Comparison of ENCODE assay signal across 16 mouse cellular contexts in the genomic region with DNA sequence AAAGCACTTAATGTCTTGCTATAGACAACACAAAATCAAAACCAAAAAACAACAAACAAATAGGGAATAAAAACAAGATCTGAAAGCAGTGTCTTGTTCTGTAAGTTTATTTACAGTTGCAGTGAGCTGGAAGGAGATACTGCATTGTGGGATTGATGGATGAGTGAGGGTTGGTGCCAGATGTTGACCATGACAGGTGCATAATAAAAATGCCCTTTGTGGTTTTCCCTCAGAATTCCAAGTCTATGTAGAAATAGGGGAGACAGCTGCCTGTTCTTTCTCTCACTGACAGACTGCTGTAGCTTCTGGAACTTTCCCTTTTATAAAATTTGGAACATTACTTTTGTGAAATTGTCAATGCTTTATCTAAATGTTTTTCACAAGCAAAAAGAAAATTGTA.
"Had no signal": no experiment of that assay in that cellular context is flagged by ENCODE, and none has a peak within 500 bp of the region (broad histone marks: within the 10 kb centered on the region; RNA-seq: fewer than 3 reads in every experiment).

No protein-coding gene starts in this region.

- DNase-seq: retina, postnatal 1 day; right cerebral cortex, adult 18-20 months; right cerebral cortex, postnatal 14 days; right cerebral cortex, postnatal 25 days; right cerebral cortex, postnatal 4 days; spleen, adult 18-20 months; thymus, adult 18-20 months; thymus, adult 2 months; thymus, postnatal 14 days; thymus, postnatal 25 days; thymus, postnatal 36 days; thymus, postnatal 4 days had no signal

- H3K4me1 ChIP-seq: stomach, embryonic 15.5 days had no signal

- H3K4me2 ChIP-seq: neural tube, embryonic 13.5 days; neural tube, embryonic 15.5 days; stomach, embryonic 15.5 days had no signal

- H3K27ac ChIP-seq: neural tube, embryonic 13.5 days; neural tube, embryonic 15.5 days; stomach, embryonic 15.5 days; stomach, postnatal 0 days had no signal

- H3K36me3 ChIP-seq: neural tube, embryonic 13.5 days; neural tube, embryonic 15.5 days; stomach, embryonic 15.5 days had no signal

- H3K9me3 ChIP-seq: neural tube, embryonic 13.5 days; neural tube, embryonic 15.5 days; stomach, embryonic 15.5 days had no signal

- H3K4me3 ChIP-seq: neural tube, embryonic 13.5 days; neural tube, embryonic 15.5 days; stomach, embryonic 15.5 days had no signal

- H3K27me3 ChIP-seq: neural tube, embryonic 13.5 days; neural tube, embryonic 15.5 days; stomach, embryonic 15.5 days had no signal

- H3K9ac ChIP-seq: neural tube, embryonic 13.5 days; neural tube, embryonic 15.5 days; stomach, embryonic 15.5 days had no signal
